Mouse (Mus musculus) G1E (cell line): ENCODE measurements around the gene Sgpp1. TPM values are rescaled to one million over a fixed set of nuclear protein-coding genes. Genes with fewer than 3 reads are reported as not detected.

Experiments
- ATAC-seq: 2 replicates; pipeline ENCODE4 v1.8.0; 2016; ENCODE audit warnings: mild to moderate bottlenecking; ENCODE audit not compliant: insufficient number of reproducible peaks, poor library complexity, low FRiP score, severe bottlenecking; ENCODE audit errors: extremely low read depth
- DNase-seq: peaks from one replicate; pipeline ENCODE4 v3.0.0; 2012; ENCODE audit warnings: low spot score
- H3K27me3 ChIP-seq: 2 replicates; pipeline ENCODE4 v1.6.1; 2012; ENCODE audit warnings: mild to moderate bottlenecking, low read length, inconsistent platforms; ENCODE audit not compliant: insufficient read depth
- H3K36me3 ChIP-seq: replicated peaks from 2 replicates; pipeline ENCODE3; 2012; ENCODE audit warnings: mild to moderate bottlenecking, inconsistent platforms
- H3K4me1 ChIP-seq: 2 replicates; pipeline ENCODE4 v1.6.1; 2012; ENCODE audit warnings: low read depth, low read length, inconsistent platforms, mixed read lengths; ENCODE audit not compliant: insufficient read depth
- H3K4me3 ChIP-seq: 2 replicates; pipeline ENCODE4 v1.5.1; 2012; ENCODE audit warnings: low read depth, mild to moderate bottlenecking, inconsistent platforms, low read length, moderate library complexity, mixed read lengths
- H3K9me3 ChIP-seq: replicated peaks from 2 replicates; pipeline ENCODE4 v1.6.1; 2012; ENCODE audit warnings: inconsistent platforms
- CTCF ChIP-seq: IDR thresholded peaks from 2 replicates; pipeline ENCODE4 v1.5.1; 2012; ENCODE audit warnings: low read depth, low read length, inconsistent platforms, mixed read lengths
- GATA1 ChIP-seq: IDR thresholded peaks from 2 replicates; pipeline ENCODE4 v1.6.1; 2012; ENCODE audit warnings: borderline replicate concordance, low read length, inconsistent platforms, mixed read lengths
- GATA2 ChIP-seq: IDR thresholded peaks from 2 replicates; pipeline ENCODE4 v1.6.1; 2012; ENCODE audit warnings: low read depth, low read length, inconsistent platforms, borderline replicate concordance
- POLR2AphosphoS5 ChIP-seq: IDR thresholded peaks from 2 replicates; pipeline ENCODE4 v1.6.1; 2012; ENCODE audit warnings: low read depth, low read length, inconsistent platforms; ENCODE audit not compliant: insufficient replicate concordance
- TAL1 ChIP-seq: conservative IDR thresholded peaks from 2 replicates; pipeline ENCODE4 v1.6.1; 2012; ENCODE audit warnings: low read depth, low read length, inconsistent platforms, mixed read lengths
- polyA plus RNA-seq: library from polyadenylated mRNA; stranded (reverse); fragments of >175 nt; gene quantifications from 2 replicates; pipeline ENCODE4 v1.2.3, GENCODE M21; 2012
- total RNA-seq, 2 experiments: library from RNA; stranded (forward) in 1 of 2; stranded (reverse) in 1 of 2; fragments of 200-1000 nt in 1 of 2; fragments of >200 nt in 1 of 2; fragmentation: Nextera tagmentation in 1 of 2; gene quantifications; 2 replicates each; pipeline ENCODE4 v1.2.3; 2014 to 2017

Gene Sgpp1
- total and polyA plus RNA-seq, 3 experiments = 5.6 to 23.6 (median 16.8) TPM

GRCm38 (mm10) chr12:75734891-75735245 lies 661 bp downstream of the Sgpp1 start:
- ATAC-seq (no peak), DNase-seq (no peak)
- no peaks in the 10 kb centered on the region for H3K36me3 ChIP-seq
- peaks cover 4% of the 10 kb centered on the region for H3K4me1 ChIP-seq
- peak overlapping the region; percentile 74 for H3K4me3 ChIP-seq
- 0 out of 2 replicates have a peak, but pooled peaks cover 8% of the 10 kb centered on the region for H3K9me3 ChIP-seq
- H3K27me3 ChIP-seq = peaks cover 5% of the 10 kb centered on the region
- TF ChIP-seq TAL1 = no peak
- TF ChIP-seq GATA2 = no peak
- TF ChIP-seq CTCF = no peak
- TF ChIP-seq GATA1 = no peak
- no peak for TF ChIP-seq POLR2AphosphoS5

- H3K4me3 ChIP-seq = peak overlapping the region; percentile 74
- TF ChIP-seq GATA2 (no peak), GATA1 (no peak), POLR2AphosphoS5 (no peak)
- H3K36me3 ChIP-seq = no peaks in the 10 kb centered on the region
- 0 out of 2 replicates have a peak, but pooled peaks cover 8% of the 10 kb centered on the region for H3K9me3 ChIP-seq
- H3K4me1 ChIP-seq = peaks cover 4% of the 10 kb centered on the region
- no peak for ATAC-seq
- DNase-seq = no peak
- peaks cover 5% of the 10 kb centered on the region for H3K27me3 ChIP-seq
Measured at GRCm38 (mm10) chr12:75734167-75734566, 1.4 kb downstream of the Sgpp1 start.

- Histone ChIP-seq H3K4me3 (peak overlapping the region; percentile 47; the same call in 1 of the 2 replicates), H3K4me1 (peaks cover 4% of the 10 kb centered on the region), H3K27me3 (peaks cover 5% of the 10 kb centered on the region), H3K9me3 (0 out of 2 replicates have a peak, but pooled peaks cover 8% of the 10 kb centered on the region), H3K36me3 (peaks cover 4% of the 10 kb centered on the region)
- ATAC-seq (no peak), DNase-seq (no peak)
- TF ChIP-seq GATA1 (no peak), TAL1 (no peak), POLR2AphosphoS5 (no peak), GATA2 (no peak), CTCF (no peak)
Measured at GRCm38 (mm10) chr12:75733331-75734070, 2.0 kb downstream of the Sgpp1 start.

- ATAC-seq (no peak), DNase-seq (no peak)
- Histone ChIP-seq H3K4me3 (no peak overlapping the region), H3K4me1 (peaks cover 11% of the 10 kb centered on the region), H3K27me3 (peaks cover 5% of the 10 kb centered on the region), H3K36me3 (peaks cover 7% of the 10 kb centered on the region), H3K9me3 (0 out of 2 replicates have a peak, but pooled peaks cover 8% of the 10 kb centered on the region)
- TF ChIP-seq GATA2 (no peak), CTCF (no peak)
Measured at GRCm38 (mm10) chr12:75731927-75732443, 3.5 kb downstream of the Sgpp1 start.

- H3K27me3 ChIP-seq = peaks cover 5% of the 10 kb centered on the region
- TF ChIP-seq GATA1 (no peak), POLR2AphosphoS5 (no peak), GATA2 (no peak), TAL1 (no peak), CTCF (no peak)
- no peak for ATAC-seq
- no peak overlapping the region for H3K4me3 ChIP-seq
- H3K9me3 ChIP-seq = 0 out of 2 replicates have a peak, but pooled peaks cover 8% of the 10 kb centered on the region
- no peak for DNase-seq
- peaks cover 14% of the 10 kb centered on the region for H3K4me1 ChIP-seq
- peaks cover 7% of the 10 kb centered on the region for H3K36me3 ChIP-seq
Measured at GRCm38 (mm10) chr12:75731508-75731907, 4.0 kb downstream of the Sgpp1 start.

- peaks cover 19% of the 10 kb centered on the region for H3K4me1 ChIP-seq
- peaks cover 5% of the 10 kb centered on the region; the same call in 1 of the 2 replicates for H3K27me3 ChIP-seq
- ATAC-seq (no peak), DNase-seq (no peak)
- H3K4me3 ChIP-seq = no peak overlapping the region
- TF ChIP-seq GATA1 = no peak
- no peak for TF ChIP-seq POLR2AphosphoS5
- TF ChIP-seq GATA2 = no peak
- no peak for TF ChIP-seq TAL1
- no peak for TF ChIP-seq CTCF
- H3K9me3 ChIP-seq = 0 out of 2 replicates have a peak, but pooled peaks cover 6% of the 10 kb centered on the region
- H3K36me3 ChIP-seq = peaks cover 7% of the 10 kb centered on the region
Measured at GRCm38 (mm10) chr12:75730458-75730857, 5.1 kb downstream of the Sgpp1 start.
